Mouse (Mus musculus): ENCODE measurements around the gene Fank1. TPM values are rescaled to one million over a fixed set of nuclear protein-coding genes. Genes with fewer than 3 reads are reported as not detected.

Fank1 gene
- polyA plus RNA-seq, 1 experiment from 2014 or later, result 0.36 TPM

DNA sequence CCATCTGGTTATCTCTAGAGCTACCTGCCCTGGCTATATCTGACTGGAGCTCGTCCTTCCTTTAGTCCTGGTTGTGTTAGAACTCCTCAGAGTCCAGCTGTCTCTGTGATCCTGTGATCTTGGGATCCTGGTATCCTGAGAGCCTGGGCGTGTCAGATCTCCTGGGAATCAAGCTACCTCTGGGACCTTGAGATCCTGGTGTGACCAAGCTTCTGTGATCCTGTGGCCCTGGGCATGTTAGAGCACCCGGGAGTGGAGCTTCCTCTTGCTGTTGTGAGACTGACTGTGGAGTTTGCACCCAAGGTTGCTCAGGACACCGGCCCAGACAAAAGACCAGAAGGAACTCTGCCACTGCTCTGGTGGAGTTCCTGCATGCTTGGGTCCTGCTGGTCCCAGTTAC, 122.7 kb downstream of the Fank1 start:
- no peak overlapping the region for H3K27ac ChIP-seq (ENCODE audit: low read length)
- 86% methylated on average over 4 of the region's 4 CpGs for WGBS
- no peaks in the 10 kb centered on the region for H3K27me3 ChIP-seq (ENCODE audit: insufficient read depth, low read length)
- H3K4me3 ChIP-seq (ENCODE audit: low read length), result no peak overlapping the region
- no peaks in the 10 kb centered on the region for H3K4me1 ChIP-seq (ENCODE audit: insufficient read depth, low read length)
- no peak overlapping the region for H3K4me2 ChIP-seq (replicated peaks; ENCODE audit: low read depth, low read length)
- no peak overlapping the region for H3K9ac ChIP-seq (replicated peaks; ENCODE audit: low read length)
- H3K9me3 ChIP-seq (ENCODE audit: low read length), result no peaks in the 10 kb centered on the region
- H3K36me3 ChIP-seq (ENCODE audit: insufficient read depth, low read length), result no peaks in the 10 kb centered on the region
- no peak for ATAC-seq (ENCODE audit: low FRiP score, low TSS enrichment)

GRCm38 (mm10) chr7:133908966-133909365, 132.3 kb downstream of the Fank1 start:
- Histone ChIP-seq H3K4me2 (replicated peaks; ENCODE audit: low read depth, low read length) (no peak overlapping the region), H3K27me3 (ENCODE audit: insufficient read depth, low read length) (no peaks in the 10 kb centered on the region), H3K4me1 (ENCODE audit: insufficient read depth, low read length) (no peaks in the 10 kb centered on the region; the same call in 1 of the 2 replicates), H3K27ac (ENCODE audit: low read length) (no peak overlapping the region), H3K9ac (replicated peaks; ENCODE audit: low read length) (no peak overlapping the region), H3K9me3 (ENCODE audit: low read length) (no peaks in the 10 kb centered on the region), H3K4me3 (ENCODE audit: low read length) (no peak overlapping the region), H3K36me3 (ENCODE audit: insufficient read depth, low read length) (no peaks in the 10 kb centered on the region)
- 83% methylated on average over 4 of the region's 4 CpGs for WGBS
- no peak for ATAC-seq (ENCODE audit: low FRiP score, low TSS enrichment)

DNA sequence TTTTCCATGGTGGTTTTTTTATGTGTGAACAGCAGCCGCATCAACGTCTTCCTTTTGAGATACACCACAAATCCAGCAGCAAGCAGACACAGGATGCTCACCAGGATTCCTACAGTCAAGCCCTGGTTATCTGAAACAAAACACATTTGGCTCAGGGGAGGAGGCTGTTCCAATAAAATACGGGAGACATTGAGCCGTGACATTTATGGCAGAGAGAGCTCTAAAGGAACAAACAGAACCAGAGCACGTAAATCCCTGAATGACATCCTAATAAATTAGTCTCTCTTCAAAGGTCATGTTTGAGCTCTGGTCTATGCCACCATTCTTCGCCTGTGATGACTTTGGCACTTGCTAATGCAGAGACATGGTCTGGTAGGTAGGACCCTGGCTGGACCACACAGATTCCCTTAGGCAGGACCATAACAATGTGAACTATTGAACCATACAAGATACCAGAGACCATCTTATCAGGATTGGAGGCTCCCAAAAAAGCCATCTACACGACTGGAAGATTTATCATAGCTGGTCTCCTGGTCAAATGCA, 133.2 kb downstream of the Fank1 start:
- no peaks in the 10 kb centered on the region for H3K27me3 ChIP-seq (ENCODE audit: insufficient read depth, low read length)
- no peaks in the 10 kb centered on the region for H3K36me3 ChIP-seq (ENCODE audit: insufficient read depth, low read length)
- H3K4me3 ChIP-seq (ENCODE audit: low read length), result no peak overlapping the region
- 18% methylated on average over 7 of the region's 7 CpGs for WGBS
- no peak overlapping the region for H3K27ac ChIP-seq (ENCODE audit: low read length)
- ATAC-seq (ENCODE audit: low FRiP score, low TSS enrichment), result no peak
- no peaks in the 10 kb centered on the region for H3K9me3 ChIP-seq (ENCODE audit: low read length)
- no peaks in the 10 kb centered on the region; the same call in 1 of the 2 replicates for H3K4me1 ChIP-seq (ENCODE audit: insufficient read depth, low read length)
- H3K4me2 ChIP-seq (replicated peaks; ENCODE audit: low read depth, low read length), result no peak overlapping the region
- no peak overlapping the region for H3K9ac ChIP-seq (replicated peaks; ENCODE audit: low read length)

- WGBS, result 88% methylated on average over 3 of the region's 3 CpGs
- H3K27ac ChIP-seq (ENCODE audit: low read length), result no peak overlapping the region
- no peak overlapping the region for H3K4me3 ChIP-seq (ENCODE audit: low read length)
- H3K9me3 ChIP-seq (ENCODE audit: low read length), result no peaks in the 10 kb centered on the region
- H3K27me3 ChIP-seq (ENCODE audit: insufficient read depth, low read length), result no peaks in the 10 kb centered on the region
- no peak overlapping the region for H3K9ac ChIP-seq (replicated peaks; ENCODE audit: low read length)
- H3K4me2 ChIP-seq (replicated peaks; ENCODE audit: low read depth, low read length), result no peak overlapping the region
- ATAC-seq (ENCODE audit: low FRiP score, low TSS enrichment), result no peak
- no peaks in the 10 kb centered on the region; the same call in 1 of the 2 replicates for H3K4me1 ChIP-seq (ENCODE audit: insufficient read depth, low read length)
- no peaks in the 10 kb centered on the region for H3K36me3 ChIP-seq (ENCODE audit: insufficient read depth, low read length)
Observed at GRCm38 (mm10) chr7:133911881-133912280, 135.2 kb downstream of the Fank1 start.

- WGBS, result 89% methylated on average over 9 of the region's 9 CpGs
- no peaks in the 10 kb centered on the region for H3K27me3 ChIP-seq (ENCODE audit: insufficient read depth, low read length)
Observed at GRCm38 (mm10) chr7:133916230-133916629, 139.6 kb downstream of the Fank1 start.

GRCm38 (mm10) chr7:133919306-133919705, 142.6 kb downstream of the Fank1 start:
- no peak overlapping the region for H3K9ac ChIP-seq (replicated peaks; ENCODE audit: low read length)
- no peaks in the 10 kb centered on the region for H3K36me3 ChIP-seq (ENCODE audit: insufficient read depth, low read length)
- H3K4me3 ChIP-seq (ENCODE audit: low read length), result no peak overlapping the region
- no peaks in the 10 kb centered on the region for H3K9me3 ChIP-seq (ENCODE audit: low read length)
- no peak for ATAC-seq (ENCODE audit: low FRiP score, low TSS enrichment)
- no peaks in the 10 kb centered on the region for H3K27me3 ChIP-seq (ENCODE audit: insufficient read depth, low read length)
- H3K4me1 ChIP-seq (ENCODE audit: insufficient read depth, low read length), result no peaks in the 10 kb centered on the region
- H3K4me2 ChIP-seq (replicated peaks; ENCODE audit: low read depth, low read length), result no peak overlapping the region
- WGBS, result 74% methylated on average over 5 of the region's 5 CpGs
- H3K27ac ChIP-seq (ENCODE audit: low read length), result no peak overlapping the region

More at GRCm38 (mm10) chr7:133916230-133916629, 139.6 kb downstream of the Fank1 start:
- Histone ChIP-seq H3K4me2 (replicated peaks; ENCODE audit: low read depth, low read length) (no peak overlapping the region), H3K4me1 (ENCODE audit: insufficient read depth, low read length) (no peaks in the 10 kb centered on the region), H3K36me3 (ENCODE audit: insufficient read depth, low read length) (no peaks in the 10 kb centered on the region), H3K9ac (replicated peaks; ENCODE audit: low read length) (no peak overlapping the region), H3K27ac (ENCODE audit: low read length) (no peak overlapping the region), H3K9me3 (ENCODE audit: low read length) (no peaks in the 10 kb centered on the region), H3K4me3 (ENCODE audit: low read length) (no peak overlapping the region)
- no peak for ATAC-seq (ENCODE audit: low FRiP score, low TSS enrichment)

DNA sequence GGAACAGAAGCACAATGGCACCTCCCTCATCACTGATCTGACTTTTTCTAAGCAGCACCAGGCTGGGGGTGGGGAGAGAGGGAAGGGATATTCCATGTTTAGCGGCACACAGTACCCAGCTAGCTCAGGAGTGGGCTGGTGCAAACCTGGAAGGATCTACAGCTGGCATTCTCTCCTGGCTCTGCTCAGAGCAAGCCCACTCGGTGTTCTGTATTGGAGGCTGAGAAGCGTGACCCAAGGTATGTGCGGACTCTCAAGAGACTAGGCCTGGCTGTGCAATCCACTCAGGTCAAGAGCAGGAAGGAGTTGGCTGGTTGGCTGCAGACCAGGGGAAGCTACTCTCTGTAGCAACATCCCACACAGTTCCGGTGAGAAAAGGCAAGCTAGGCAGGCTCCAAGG, 143.3 kb downstream of the Fank1 start:
- no peak for ATAC-seq (ENCODE audit: low FRiP score, low TSS enrichment)

DNA sequence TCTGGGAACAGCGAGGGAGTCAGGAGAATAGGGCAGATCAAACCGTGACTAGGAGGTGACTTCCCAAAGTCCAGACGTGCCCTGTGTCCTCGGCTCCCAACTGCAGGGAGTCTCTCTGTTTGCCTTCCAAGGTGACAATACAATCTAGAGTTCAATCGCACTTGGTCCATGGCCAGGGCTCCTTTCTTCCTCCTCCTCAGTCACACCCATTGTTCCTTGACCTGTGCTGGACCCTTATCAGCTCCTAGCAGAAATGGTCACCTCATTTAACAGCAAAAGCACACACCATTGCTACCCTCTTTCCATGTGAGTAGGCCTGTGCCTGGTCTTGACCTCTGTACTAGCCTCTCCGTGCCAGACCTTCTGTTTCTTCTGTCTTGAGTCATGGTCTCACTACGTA, 144.1 kb downstream of the Fank1 start:
- ATAC-seq (ENCODE audit: low FRiP score, low TSS enrichment), result no peak
- H3K4me1 ChIP-seq (ENCODE audit: insufficient read depth, low read length), result no peaks in the 10 kb centered on the region
- no peak overlapping the region for H3K27ac ChIP-seq (ENCODE audit: low read length)
- no peak overlapping the region for H3K4me2 ChIP-seq (replicated peaks; ENCODE audit: low read depth, low read length)
- no peak overlapping the region for H3K4me3 ChIP-seq (ENCODE audit: low read length)
- H3K9ac ChIP-seq (replicated peaks; ENCODE audit: low read length), result no peak overlapping the region
- no peaks in the 10 kb centered on the region for H3K27me3 ChIP-seq (ENCODE audit: insufficient read depth, low read length)
- H3K9me3 ChIP-seq (ENCODE audit: low read length), result no peaks in the 10 kb centered on the region
- H3K36me3 ChIP-seq (ENCODE audit: insufficient read depth, low read length), result no peaks in the 10 kb centered on the region
- 79% methylated on average over 7 of the region's 7 CpGs for WGBS

More for the DNA sequence above, 143.3 kb downstream of the Fank1 start:
- no peak overlapping the region for H3K9ac ChIP-seq (replicated peaks; ENCODE audit: low read length)
- WGBS, result 76% methylated on average over 5 of the region's 5 CpGs
- no peaks in the 10 kb centered on the region for H3K27me3 ChIP-seq (ENCODE audit: insufficient read depth, low read length)
- no peaks in the 10 kb centered on the region for H3K9me3 ChIP-seq (ENCODE audit: low read length)
- no peaks in the 10 kb centered on the region for H3K36me3 ChIP-seq (ENCODE audit: insufficient read depth, low read length)
- H3K4me3 ChIP-seq (ENCODE audit: low read length), result no peak overlapping the region
- H3K4me2 ChIP-seq (replicated peaks; ENCODE audit: low read depth, low read length), result no peak overlapping the region
- H3K27ac ChIP-seq (ENCODE audit: low read length), result no peak overlapping the region
- no peaks in the 10 kb centered on the region for H3K4me1 ChIP-seq (ENCODE audit: insufficient read depth, low read length)

GRCm38 (mm10) chr7:133921291-133921690, 144.6 kb downstream of the Fank1 start:
- Histone ChIP-seq H3K4me2 (replicated peaks; ENCODE audit: low read depth, low read length) (no peak overlapping the region), H3K9ac (replicated peaks; ENCODE audit: low read length) (no peak overlapping the region), H3K4me1 (ENCODE audit: insufficient read depth, low read length) (no peaks in the 10 kb centered on the region), H3K27ac (ENCODE audit: low read length) (no peak overlapping the region), H3K4me3 (ENCODE audit: low read length) (no peak overlapping the region), H3K36me3 (ENCODE audit: insufficient read depth, low read length) (no peaks in the 10 kb centered on the region), H3K27me3 (ENCODE audit: insufficient read depth, low read length) (no peaks in the 10 kb centered on the region), H3K9me3 (ENCODE audit: low read length) (no peaks in the 10 kb centered on the region)
- ATAC-seq (ENCODE audit: low FRiP score, low TSS enrichment), result no peak
- WGBS, result 90% methylated on average over 4 of the region's 4 CpGs

- no peaks in the 10 kb centered on the region for H3K9me3 ChIP-seq (ENCODE audit: low read length)
- no peaks in the 10 kb centered on the region for H3K4me1 ChIP-seq (ENCODE audit: insufficient read depth, low read length)
- H3K4me2 ChIP-seq (replicated peaks; ENCODE audit: low read depth, low read length), result no peak overlapping the region
- no peak overlapping the region for H3K27ac ChIP-seq (ENCODE audit: low read length)
- WGBS, result 52% methylated on average over 6 of the region's 6 CpGs
- no peaks in the 10 kb centered on the region for H3K27me3 ChIP-seq (ENCODE audit: insufficient read depth, low read length)
- H3K4me3 ChIP-seq (ENCODE audit: low read length), result no peak overlapping the region
- no peaks in the 10 kb centered on the region for H3K36me3 ChIP-seq (ENCODE audit: insufficient read depth, low read length)
- H3K9ac ChIP-seq (replicated peaks; ENCODE audit: low read length), result no peak overlapping the region
- ATAC-seq (ENCODE audit: low FRiP score, low TSS enrichment), result no peak
Observed at GRCm38 (mm10) chr7:133923994-133924393, 147.3 kb downstream of the Fank1 start.
